ENCODE assay signal across 7 mouse cellular contexts in genomic region chr2:93015041-93015440, GRCm38 (mm10). TPM values are rescaled to one million over a fixed set of nuclear protein-coding genes. Genes with fewer than 3 reads are reported as not detected.
DNase-seq lines count a peak whose midpoint lies in the region; ATAC-seq lines count a peak whose summit lies in the region.

No protein-coding gene starts in this region.

- no peaks in the 10 kb centered on the region for H3K27me3 ChIP-seq in lung, embryonic 15.5 days
- H3K27me3 ChIP-seq in forebrain, embryonic 15.5 days = no peaks in the 10 kb centered on the region
- no peaks in the 10 kb centered on the region for H3K27me3 ChIP-seq in limb, embryonic 13.5 days
- no peaks in the 10 kb centered on the region for H3K27me3 ChIP-seq in neural tube, embryonic 14.5 days (ENCODE audit: control insufficient read depth, insufficient read depth, low read length)

- H3K9ac ChIP-seq in lung, embryonic 15.5 days = peak overlapping the region; percentile 66
- peak overlapping the region; percentile 63 for H3K9ac ChIP-seq in forebrain, embryonic 15.5 days (replicated peaks)
- peak overlapping the region; percentile 79 for H3K9ac ChIP-seq in limb, embryonic 13.5 days
- peak overlapping the region; percentile 74 for H3K9ac ChIP-seq in neural tube, embryonic 14.5 days (replicated peaks; ENCODE audit: low read depth, low read length)

- peaks cover 31% of the 10 kb centered on the region for H3K4me1 ChIP-seq in lung, embryonic 15.5 days
- H3K4me1 ChIP-seq in forebrain, embryonic 15.5 days = peaks cover 30% of the 10 kb centered on the region
- H3K4me1 ChIP-seq in limb, embryonic 13.5 days = peaks cover 44% of the 10 kb centered on the region
- peaks cover 5% of the 10 kb centered on the region for H3K4me1 ChIP-seq in neural tube, embryonic 14.5 days (ENCODE audit: control insufficient read depth, insufficient read depth, low read length)

- ATAC-seq in lung, embryonic 15.5 days (ENCODE audit: borderline replicate concordance, extremely low read depth, low FRiP score, low TSS enrichment) = peak; percentile 10; the same call in 1 of the 2 replicates
- peak; percentile 38; the same call in 1 of the 2 replicates for ATAC-seq in forebrain, embryonic 15.5 days (replicated peaks)
- ATAC-seq in limb, embryonic 13.5 days (ENCODE audit: low FRiP score, low read depth) = peak; percentile 9; the same call in 1 of the 2 replicates
- ATAC-seq in neural tube, embryonic 14.5 days (ENCODE audit: low read depth) = peak; percentile 42; the same call in 1 of the 2 replicates

- H3K4me2 ChIP-seq in lung, embryonic 15.5 days = peak overlapping the region; percentile 97
- H3K4me2 ChIP-seq in forebrain, embryonic 15.5 days (replicated peaks) = peak overlapping the region; percentile 94
- peak overlapping the region; percentile 92 for H3K4me2 ChIP-seq in limb, embryonic 13.5 days (replicated peaks)
- H3K4me2 ChIP-seq in neural tube, embryonic 14.5 days (ENCODE audit: low read depth, low read length) = peak overlapping the region; percentile 97

- intact Hi-C loops in gastrocnemius, postnatal 14 days (cut with DNase I; ENCODE audit: low total_unique reads) = no loop called here

- H3K4me3 ChIP-seq in lung, embryonic 15.5 days = peak overlapping the region; percentile 61
- peak overlapping the region; percentile 62 for H3K4me3 ChIP-seq in forebrain, embryonic 15.5 days
- peak overlapping the region; percentile 64 for H3K4me3 ChIP-seq in limb, embryonic 13.5 days
- peak overlapping the region; percentile 49 for H3K4me3 ChIP-seq in neural tube, embryonic 14.5 days (ENCODE audit: low read depth, low read length)

- WGBS in lung, embryonic 15.5 days = 4% methylated on average over 17 of the region's 40 CpGs
- 2% methylated on average over 39 of the region's 40 CpGs for WGBS in forebrain, embryonic 15.5 days
- 2% methylated on average over 38 of the region's 40 CpGs for WGBS in limb, embryonic 13.5 days
- 2% methylated on average over 34 of the region's 40 CpGs for WGBS in neural tube, embryonic 14.5 days

- no peaks in the 10 kb centered on the region for H3K9me3 ChIP-seq in lung, embryonic 15.5 days
- no peaks in the 10 kb centered on the region for H3K9me3 ChIP-seq in forebrain, embryonic 15.5 days
- H3K9me3 ChIP-seq in limb, embryonic 13.5 days = no peaks in the 10 kb centered on the region
- no peaks in the 10 kb centered on the region for H3K9me3 ChIP-seq in neural tube, embryonic 14.5 days (ENCODE audit: control insufficient read depth, low read length)

- H3K27ac ChIP-seq in lung, embryonic 15.5 days = peak overlapping the region; percentile 93
- peak overlapping the region; percentile 58 for H3K27ac ChIP-seq in forebrain, embryonic 15.5 days (replicated peaks)
- H3K27ac ChIP-seq in limb, embryonic 13.5 days = peak overlapping the region; percentile 90
- no peak overlapping the region for H3K27ac ChIP-seq in neural tube, embryonic 14.5 days (ENCODE audit: low read depth, low read length)

- DNase-seq in lung, postnatal 36 days = no peak
- DNase-seq in adrenal gland, postnatal 36 days = peak; percentile 91
- DNase-seq in gastrocnemius, postnatal 14 days = no peak

- peaks cover 10% of the 10 kb centered on the region; the same call in 1 of the 2 replicates for H3K36me3 ChIP-seq in lung, embryonic 15.5 days
- peaks cover 5% of the 10 kb centered on the region; the same call in 1 of the 2 replicates for H3K36me3 ChIP-seq in forebrain, embryonic 15.5 days
- peaks cover 26% of the 10 kb centered on the region for H3K36me3 ChIP-seq in limb, embryonic 13.5 days
- 0 out of 2 replicates have a peak, but pooled peaks cover 3% of the 10 kb centered on the region for H3K36me3 ChIP-seq in neural tube, embryonic 14.5 days (ENCODE audit: control insufficient read depth, insufficient read depth, low read length)

RNA-seq across cellular contexts. Expression of gene Prdm11, which starts 30.9 kb away (rescaled TPM):
- polyA plus RNA-seq in lung, embryonic 15.5 days (2015; fragmentation: Nextera tagmentation; extraction: Ambion mirVana) = 6.5 and 7.2 TPM in 2 replicates
- 10 to 100 TPM; 43.5 to 58.3 TPM for total RNA-seq in adrenal gland, postnatal 36 days (2021)
- 2.6 TPM in 2 replicates for polyA plus RNA-seq in forebrain, embryonic 15.5 days (2015; fragmentation: Nextera tagmentation; extraction: Ambion mirVana)
- polyA plus RNA-seq in limb, embryonic 13.5 days (2015; fragmentation: Nextera tagmentation; extraction: Ambion mirVana) = 7.1 and 7.8 TPM in 2 replicates
- 1.8 TPM in 2 replicates for polyA plus RNA-seq in neural tube, embryonic 14.5 days (2014; fragmentation: Nextera tagmentation; extraction: Ambion mirVana)
- total RNA-seq in gastrocnemius, postnatal 14 days (2021) = 1 to 10 TPM; 1.6 to 1.9 TPM

Comparison
In these comparisons a context has a peak if more than half of its experiments do, and no peak if none do; other contexts are left out.
1. DNase-seq: peak in adrenal gland, postnatal 36 days (2 of 2); none in lung, postnatal 36 days (single experiment) and gastrocnemius, postnatal 14 days (single experiment).
2. Peak in every context shown above with its lines, with median percentiles within 50 percentile points of each other: ATAC-seq, H3K4me2 ChIP-seq, H3K4me3 ChIP-seq and H3K9ac ChIP-seq.